Mouse (Mus musculus) spleen, adult 18-20 months (tissue): ENCODE measurements around the gene Elavl2.

ENCODE experiments used
- DNase-seq, 2 experiments: peaks; one replicate each; pipeline ENCODE4 v3.0.0; 2022; ENCODE audit warnings: mixed read lengths in 2 of 2

The Elavl2 gene

DNA sequence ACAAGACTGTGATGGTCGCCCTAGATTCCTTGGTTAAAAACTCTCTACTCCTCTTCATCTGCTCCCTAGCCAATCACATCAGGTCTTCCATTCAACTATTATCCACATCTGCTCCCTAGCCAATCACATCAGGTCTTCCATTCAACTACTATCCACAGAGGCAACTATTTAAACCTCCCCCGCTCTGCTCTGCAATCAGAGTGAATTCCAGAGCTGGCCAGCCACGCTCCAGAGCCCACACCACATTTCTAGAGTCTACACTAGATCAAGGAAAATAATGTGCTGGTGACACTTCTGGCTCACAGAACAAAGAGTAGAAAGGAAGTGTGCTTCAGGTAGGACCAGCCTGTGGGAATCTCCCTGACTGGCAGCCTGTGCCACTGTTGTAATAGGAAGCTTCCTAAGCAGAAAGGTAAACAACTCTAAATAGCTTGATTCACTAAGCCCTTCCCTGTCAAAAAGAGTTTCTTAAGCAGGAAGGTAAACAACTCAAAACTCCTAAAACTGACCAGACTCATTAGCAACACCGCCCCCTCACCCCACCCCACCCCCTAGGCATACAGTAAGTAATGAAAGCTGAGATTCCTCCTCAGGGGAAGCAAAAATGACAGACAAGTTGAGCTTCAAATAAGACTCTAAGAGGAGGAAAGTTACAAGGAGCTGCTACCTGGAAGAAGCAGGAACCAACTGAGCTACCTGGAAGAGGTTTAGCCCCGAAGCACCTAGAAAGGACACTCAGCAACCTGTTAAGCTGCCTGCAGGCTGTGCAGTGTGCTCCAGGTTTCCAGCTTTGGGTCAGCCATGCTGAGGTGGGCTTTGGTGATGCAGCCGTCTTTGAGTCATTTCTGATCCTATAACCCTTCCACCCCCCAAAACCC lies 191.9 kb downstream of the Elavl2 start:
- DNase-seq = no peak
